Mouse (Mus musculus) thymus, adult 2 months (tissue): ENCODE measurements around the gene Tenm4. TPM values are rescaled to one million over a fixed set of nuclear protein-coding genes. Genes with fewer than 3 reads are reported as not detected.

ENCODE experiments used
- DNase-seq: peaks from one replicate; pipeline ENCODE4 v3.0.0; 2021
- H3K27ac ChIP-seq: fragments of 200-500 bp; 2 replicates; pipeline ENCODE4 v1.5.1; 2012; ENCODE audit warnings: low read length, control low read depth; ENCODE audit not compliant: control insufficient read depth, insufficient read depth
- H3K27me3 ChIP-seq: fragments of 200-500 bp; 2 replicates; pipeline ENCODE4 v1.6.1; 2012; ENCODE audit warnings: mild to moderate bottlenecking, low read length, moderate library complexity, mixed read lengths; ENCODE audit not compliant: control insufficient read depth, insufficient read depth
- H3K36me3 ChIP-seq: fragments of 200-500 bp; 2 replicates; pipeline ENCODE4 v1.6.1; 2012; ENCODE audit warnings: mild to moderate bottlenecking, low read length, moderate library complexity; ENCODE audit not compliant: control insufficient read depth, insufficient read depth
- H3K4me1 ChIP-seq: fragments of 200-500 bp; replicated peaks from 2 replicates; pipeline ENCODE4 v1.6.1; 2012; ENCODE audit warnings: low read length; ENCODE audit not compliant: control insufficient read depth, insufficient read depth
- H3K4me3 ChIP-seq: fragments of 200-500 bp; 2 replicates; pipeline ENCODE4 v1.5.1; 2012; ENCODE audit warnings: mild to moderate bottlenecking, low read length, control low read depth, moderate library complexity; ENCODE audit not compliant: control insufficient read depth, insufficient read depth
- CTCF ChIP-seq: fragments of 200-500 bp; IDR thresholded peaks from 2 replicates; pipeline ENCODE4 v1.5.1; 2012; ENCODE audit warnings: mild to moderate bottlenecking, control low read depth, low read length, moderate library complexity, borderline replicate concordance; ENCODE audit not compliant: control insufficient read depth, poor library complexity, insufficient read depth; ENCODE audit errors: extremely low read depth
- POLR2A ChIP-seq: fragments of 200-500 bp; IDR thresholded peaks from 2 replicates; pipeline ENCODE4 v1.6.1; 2012; ENCODE audit warnings: mild to moderate bottlenecking, low read length, control low read depth, moderate library complexity; ENCODE audit not compliant: control insufficient read depth, poor library complexity, insufficient read depth; ENCODE audit errors: extremely low read depth
- WGBS: fragments of 180-500 bp; shearing (Covaris S2); methylation state at CpG from one replicate; pipeline ENCODE4 v1.1.7; 2018; 5-methylcytosine and 5-hydroxymethylcytosine counted together
- polyA plus RNA-seq: library from polyadenylated mRNA; depleted of rRNA; stranded (reverse); fragments of >200 nt; gene quantifications from 2 replicates; pipeline ENCODE4 v1.2.3, GENCODE M21; 2012

The Tenm4 gene
- polyA plus RNA-seq, 1 experiment = 2.7 TPM

DNA sequence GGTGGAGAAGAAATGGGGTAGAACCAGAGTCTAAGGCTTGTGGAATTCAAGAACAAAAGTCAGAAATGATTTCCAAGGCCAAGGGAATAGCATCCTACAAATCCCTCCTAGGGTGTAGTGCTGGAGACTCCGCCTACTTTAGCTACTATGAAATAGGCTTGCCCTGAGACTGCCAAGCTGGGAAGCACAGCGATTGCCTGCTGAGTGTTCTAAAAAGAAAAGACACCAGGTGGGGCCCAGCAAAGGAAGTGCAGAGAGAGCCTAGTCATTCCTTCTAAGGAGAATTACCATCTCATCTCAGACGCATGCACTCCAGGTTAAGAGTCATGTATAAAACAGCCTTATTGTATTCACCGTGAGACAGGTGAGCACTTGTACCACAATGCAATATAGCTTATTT, 601.9 kb downstream of the Tenm4 start:
- Histone ChIP-seq H3K4me3 (no peak overlapping the region), H3K36me3 (no peaks in the 10 kb centered on the region), H3K27me3 (no peaks in the 10 kb centered on the region), H3K4me1 (no peaks in the 10 kb centered on the region), H3K27ac (no peak overlapping the region)
- DNase-seq = no peak
- 80% methylated on average over 4 of the region's 4 CpGs for WGBS
- TF ChIP-seq CTCF = no peak
- no peak for TF ChIP-seq POLR2A

DNA sequence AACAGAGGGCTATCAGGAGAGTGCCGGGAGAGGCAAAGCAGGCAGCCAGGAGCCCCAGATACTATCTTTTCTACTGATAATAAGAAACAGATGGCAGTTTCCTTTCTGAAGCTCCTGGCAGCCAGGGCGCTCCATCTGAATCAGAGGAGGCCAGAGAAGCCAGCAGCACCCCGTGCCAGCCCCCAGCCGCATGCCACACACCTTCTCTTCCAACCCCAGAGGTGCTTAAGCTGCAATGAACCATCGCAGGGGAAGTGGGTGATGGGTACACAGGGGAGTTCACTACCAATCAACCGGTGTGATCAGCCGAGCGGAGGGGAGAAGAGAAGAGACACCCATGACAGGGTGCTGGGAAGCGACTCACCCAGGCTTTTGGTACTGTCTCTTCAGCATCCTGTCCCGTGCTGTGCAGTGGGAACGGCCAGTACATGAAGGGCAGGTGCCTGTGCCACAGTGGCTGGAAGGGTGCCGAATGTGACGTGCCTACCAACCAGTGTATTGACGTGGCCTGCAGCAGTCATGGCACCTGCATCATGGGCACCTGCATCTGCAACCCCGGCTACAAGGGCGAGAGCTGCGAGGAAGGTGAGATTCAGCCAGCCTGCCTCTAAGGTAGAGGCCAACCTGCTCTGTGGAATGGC, 602.7 kb downstream of the Tenm4 start:
- no peak for DNase-seq
- TF ChIP-seq POLR2A (no peak), CTCF (no peak)
- no peaks in the 10 kb centered on the region for H3K36me3 ChIP-seq
- no peak overlapping the region for H3K4me3 ChIP-seq
- WGBS = 95% methylated on average over 17 of the region's 17 CpGs
- H3K27ac ChIP-seq = no peak overlapping the region
- H3K4me1 ChIP-seq = no peaks in the 10 kb centered on the region
- no peaks in the 10 kb centered on the region for H3K27me3 ChIP-seq

- 52% methylated on average over 6 of the region's 6 CpGs for WGBS
- Histone ChIP-seq H3K27ac (no peak overlapping the region), H3K4me1 (no peaks in the 10 kb centered on the region), H3K4me3 (no peak overlapping the region), H3K27me3 (no peaks in the 10 kb centered on the region), H3K36me3 (no peaks in the 10 kb centered on the region)
- no peak for DNase-seq
- TF ChIP-seq CTCF (no peak), POLR2A (no peak)
These were observed 604.0 kb downstream of the Tenm4 start for GRCm38 (mm10) chr7:96775080-96775486.

DNA sequence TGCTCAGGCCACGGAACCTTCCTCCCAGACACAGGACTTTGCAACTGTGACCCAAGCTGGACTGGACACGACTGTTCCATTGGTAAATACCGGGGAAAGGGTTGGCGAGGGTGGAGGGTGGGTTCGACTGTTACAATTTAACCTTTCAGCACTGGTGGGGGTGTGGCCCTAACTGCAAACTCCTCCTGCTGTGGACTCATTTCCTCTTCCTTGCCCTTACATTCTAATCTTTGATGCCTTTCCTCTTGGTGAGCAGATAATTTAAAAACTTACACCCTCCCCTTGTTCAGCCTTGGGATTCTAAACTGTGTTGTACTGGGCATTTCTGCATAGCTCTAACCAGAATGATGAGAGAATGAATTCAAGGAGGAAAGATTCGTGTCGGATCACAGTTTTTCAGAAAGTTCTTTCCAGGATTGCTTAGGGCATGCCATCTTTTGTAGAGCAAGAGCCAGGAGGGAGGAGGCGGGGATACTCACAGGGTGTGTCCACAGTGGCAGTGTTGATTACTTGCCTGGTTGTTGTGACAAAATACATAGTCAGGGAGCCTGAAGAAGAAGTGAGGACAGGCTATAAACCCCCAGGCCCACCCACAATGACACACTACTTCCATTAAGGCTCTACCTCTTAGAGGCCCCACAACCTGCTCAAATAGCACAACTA, 607.0 kb downstream of the Tenm4 start:
- Histone ChIP-seq H3K27me3 (no peaks in the 10 kb centered on the region), H3K4me3 (no peak overlapping the region), H3K4me1 (no peaks in the 10 kb centered on the region), H3K27ac (no peak overlapping the region), H3K36me3 (no peaks in the 10 kb centered on the region)
- no peak for TF ChIP-seq CTCF
- no peak for TF ChIP-seq POLR2A
- no peak for DNase-seq
- 88% methylated on average over 8 of the region's 8 CpGs for WGBS

DNA sequence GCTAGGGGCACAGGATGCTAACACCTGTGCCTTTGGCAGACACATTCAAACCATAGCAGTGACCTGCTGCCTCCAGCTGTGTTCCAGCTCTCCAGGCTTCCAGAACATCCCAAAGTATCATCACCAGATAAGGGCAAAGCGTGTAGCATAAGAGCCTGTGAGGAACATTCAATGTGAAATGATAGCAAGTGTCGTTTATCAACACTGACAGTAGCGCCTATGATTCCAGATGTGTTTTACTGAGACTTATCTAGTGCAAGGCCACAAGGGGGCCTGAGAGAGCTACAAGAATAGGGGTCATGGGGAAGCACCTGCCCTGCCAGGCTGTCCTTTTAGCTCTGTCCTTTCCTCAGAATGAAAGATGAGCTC, 607.5 kb downstream of the Tenm4 start:
- Histone ChIP-seq H3K36me3 (no peaks in the 10 kb centered on the region), H3K27ac (no peak overlapping the region), H3K27me3 (no peaks in the 10 kb centered on the region), H3K4me3 (no peak overlapping the region), H3K4me1 (no peaks in the 10 kb centered on the region)
- no peak for TF ChIP-seq POLR2A
- no peak for TF ChIP-seq CTCF
- no peak for DNase-seq
- 68% methylated on average over 3 of the region's 3 CpGs for WGBS

- H3K36me3 ChIP-seq = no peaks in the 10 kb centered on the region
- 94% methylated on average over 1 of the region's 1 CpGs for WGBS
- no peak overlapping the region for H3K27ac ChIP-seq
- DNase-seq = no peak
- no peaks in the 10 kb centered on the region for H3K4me1 ChIP-seq
- TF ChIP-seq POLR2A = no peak
- TF ChIP-seq CTCF = no peak
- no peak overlapping the region for H3K4me3 ChIP-seq
- H3K27me3 ChIP-seq = no peaks in the 10 kb centered on the region
These were observed 609.5 kb downstream of the Tenm4 start for GRCm38 (mm10) chr7:96780556-96780955.
